Mouse (Mus musculus): ENCODE data around the gene Aldh3a1. TPM values are rescaled to one million over a fixed set of nuclear protein-coding genes. Genes with fewer than 3 reads are reported as not detected.

The Aldh3a1 gene
- polyA plus RNA-seq, 1 experiment from 2014 or later, result 0.46 TPM

- ATAC-seq (ENCODE audit: insufficient number of reproducible peaks, insufficient read depth, low FRiP score, low TSS enrichment, low read depth), result no peak
- H3K9me3 ChIP-seq, result no peaks in the 10 kb centered on the region
- no peak overlapping the region for H3K4me2 ChIP-seq
- no peak overlapping the region for H3K9ac ChIP-seq (replicated peaks)
- no peaks in the 10 kb centered on the region for H3K36me3 ChIP-seq
- no peak overlapping the region for H3K4me3 ChIP-seq (replicated peaks)
- H3K4me1 ChIP-seq (replicated peaks), result peaks cover 13% of the 10 kb centered on the region
- peaks cover 14% of the 10 kb centered on the region for H3K27me3 ChIP-seq
- H3K27ac ChIP-seq, result no peak overlapping the region
Measured at GRCm38 (mm10) chr11:61197935-61198334, 9.4 kb upstream of the Aldh3a1 start.

GRCm38 (mm10) chr11:61199620-61200362, 7.5 kb upstream of the Aldh3a1 start:
- Histone ChIP-seq H3K9ac (replicated peaks) (no peak overlapping the region), H3K27me3 (peaks cover 4% of the 10 kb centered on the region; the same call in 1 of the 2 replicates), H3K4me3 (replicated peaks) (no peak overlapping the region), H3K4me2 (no peak overlapping the region), H3K27ac (0 out of 2 replicates have a peak overlapping the region, but pooled peaks have one; percentile 20), H3K36me3 (no peaks in the 10 kb centered on the region), H3K4me1 (replicated peaks) (peaks cover 13% of the 10 kb centered on the region), H3K9me3 (no peaks in the 10 kb centered on the region)
- 63% methylated on average over 4 of the region's 4 CpGs for WGBS
- no peak for ATAC-seq (ENCODE audit: insufficient number of reproducible peaks, insufficient read depth, low FRiP score, low TSS enrichment, low read depth)

- H3K4me2 ChIP-seq, result no peak overlapping the region
- no peaks in the 10 kb centered on the region for H3K36me3 ChIP-seq
- H3K4me1 ChIP-seq (replicated peaks), result peaks cover 24% of the 10 kb centered on the region
- H3K9me3 ChIP-seq, result no peaks in the 10 kb centered on the region
- ATAC-seq (ENCODE audit: insufficient number of reproducible peaks, insufficient read depth, low FRiP score, low TSS enrichment, low read depth), result no peak
- no peak overlapping the region for H3K4me3 ChIP-seq (replicated peaks)
- WGBS, result 75% methylated on average over 6 of the region's 6 CpGs
- no peak overlapping the region for H3K9ac ChIP-seq (replicated peaks)
- no peak overlapping the region for H3K27ac ChIP-seq
- H3K27me3 ChIP-seq, result no peaks in the 10 kb centered on the region
Measured at GRCm38 (mm10) chr11:61202186-61202585, 5.2 kb upstream of the Aldh3a1 start.

DNA sequence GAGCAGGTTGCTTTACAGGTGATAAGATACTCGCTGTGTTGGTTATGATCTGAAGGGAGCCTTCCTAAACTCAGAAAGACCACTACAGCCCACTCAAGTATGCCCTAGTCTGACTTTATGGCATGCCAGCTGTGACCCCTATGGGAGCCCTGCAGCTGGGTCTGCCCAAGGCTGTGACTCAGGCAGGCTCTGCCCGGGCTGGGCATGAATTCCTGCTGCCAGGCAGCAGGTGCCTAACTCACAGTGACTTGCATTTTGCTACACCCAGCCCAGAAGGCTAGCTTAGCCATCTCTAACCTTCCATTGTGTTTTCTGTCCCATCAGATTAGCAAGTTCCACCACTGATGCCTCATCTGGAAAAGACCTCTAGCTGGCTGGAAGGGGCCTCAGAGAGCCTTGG, 4.5 kb upstream of the Aldh3a1 start:
- Histone ChIP-seq H3K27me3 (no peaks in the 10 kb centered on the region), H3K9me3 (no peaks in the 10 kb centered on the region)
- 65% methylated on average over 2 of the region's 2 CpGs for WGBS

GRCm38 (mm10) chr11:61205167-61205950, 2.0 kb upstream of the Aldh3a1 start:
- H3K9ac ChIP-seq (replicated peaks), result no peak overlapping the region
- H3K4me3 ChIP-seq (replicated peaks), result no peak overlapping the region
- peaks cover 29% of the 10 kb centered on the region for H3K4me1 ChIP-seq (replicated peaks)
- no peak for ATAC-seq (ENCODE audit: insufficient number of reproducible peaks, insufficient read depth, low FRiP score, low TSS enrichment, low read depth)
- H3K4me2 ChIP-seq, result no peak overlapping the region
- H3K27ac ChIP-seq, result no peak overlapping the region
- H3K9me3 ChIP-seq, result no peaks in the 10 kb centered on the region
- 91% methylated on average over 10 of the region's 10 CpGs for WGBS
- no peaks in the 10 kb centered on the region for H3K36me3 ChIP-seq
- 0 out of 2 replicates have a peak, but pooled peaks cover 5% of the 10 kb centered on the region for H3K27me3 ChIP-seq

More for the DNA sequence above, 4.5 kb upstream of the Aldh3a1 start:
- no peak overlapping the region for H3K9ac ChIP-seq (replicated peaks)
- no peak overlapping the region for H3K4me2 ChIP-seq
- no peaks in the 10 kb centered on the region for H3K36me3 ChIP-seq
- peaks cover 30% of the 10 kb centered on the region for H3K4me1 ChIP-seq (replicated peaks)
- H3K27ac ChIP-seq, result no peak overlapping the region
- no peak overlapping the region for H3K4me3 ChIP-seq (replicated peaks)
- ATAC-seq (ENCODE audit: insufficient number of reproducible peaks, insufficient read depth, low FRiP score, low TSS enrichment, low read depth), result no peak

- Histone ChIP-seq H3K4me3 (replicated peaks) (no peak overlapping the region), H3K27me3 (peaks cover 11% of the 10 kb centered on the region; the same call in 1 of the 2 replicates), H3K4me1 (replicated peaks) (peaks cover 28% of the 10 kb centered on the region), H3K9me3 (no peaks in the 10 kb centered on the region), H3K4me2 (no peak overlapping the region), H3K36me3 (no peaks in the 10 kb centered on the region), H3K9ac (replicated peaks) (no peak overlapping the region), H3K27ac (no peak overlapping the region)
- 90% methylated on average over 3 of the region's 3 CpGs for WGBS
- no peak for ATAC-seq (ENCODE audit: insufficient number of reproducible peaks, insufficient read depth, low FRiP score, low TSS enrichment, low read depth)
Measured at GRCm38 (mm10) chr11:61206136-61206535, 1.2 kb upstream of the Aldh3a1 start.

DNA sequence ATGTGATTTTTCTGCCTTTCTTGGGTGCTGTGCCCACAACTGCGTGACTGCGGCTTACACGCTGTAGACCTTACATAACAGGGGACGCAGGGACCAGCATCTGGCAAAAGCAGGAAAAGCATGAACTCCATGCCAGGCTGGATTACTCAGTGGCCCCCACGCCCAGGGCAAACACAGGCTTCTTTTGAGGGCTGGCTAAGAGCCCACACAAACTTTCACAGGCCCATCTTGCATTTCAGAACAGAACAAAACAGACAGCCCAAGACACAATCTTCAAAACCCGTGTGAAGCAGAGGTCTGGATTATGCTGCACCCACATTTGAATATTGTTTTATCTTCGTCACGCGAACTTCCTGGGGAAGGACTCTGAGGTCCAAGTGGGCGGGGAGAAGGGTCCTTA, 979 bp downstream of the Aldh3a1 start:
- 83% methylated on average over 10 of the region's 10 CpGs for WGBS
- Histone ChIP-seq H3K9ac (replicated peaks) (no peak overlapping the region), H3K4me2 (no peak overlapping the region), H3K27ac (peak overlapping the region; percentile 73; the same call in 1 of the 2 replicates), H3K4me3 (replicated peaks) (no peak overlapping the region), H3K36me3 (no peaks in the 10 kb centered on the region), H3K9me3 (no peaks in the 10 kb centered on the region), H3K27me3 (peaks cover 33% of the 10 kb centered on the region), H3K4me1 (replicated peaks) (peaks cover 26% of the 10 kb centered on the region)
- ATAC-seq (ENCODE audit: insufficient number of reproducible peaks, insufficient read depth, low FRiP score, low TSS enrichment, low read depth), result no peak

DNA sequence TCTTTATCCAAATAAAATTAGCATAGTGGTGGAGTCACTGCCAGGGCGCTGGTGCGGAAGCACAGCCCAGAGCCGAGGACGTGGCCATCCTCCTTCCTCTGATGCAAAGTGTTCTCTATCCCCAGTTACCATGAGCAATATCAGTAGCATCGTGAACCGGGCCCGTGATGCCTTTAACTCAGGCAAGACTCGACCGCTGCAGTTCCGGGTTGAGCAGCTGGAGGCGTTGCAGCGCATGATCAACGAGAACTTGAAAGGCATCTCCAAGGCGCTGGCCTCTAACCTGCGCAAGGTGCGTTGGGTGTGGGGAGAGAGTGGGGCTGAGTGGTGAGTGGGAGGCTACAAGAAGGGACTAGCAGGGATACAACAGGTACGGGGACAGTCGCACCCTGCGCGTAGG, 4.8 kb downstream of the Aldh3a1 start:
- no peak for ATAC-seq (ENCODE audit: insufficient number of reproducible peaks, insufficient read depth, low FRiP score, low TSS enrichment, low read depth)
- H3K27ac ChIP-seq, result no peak overlapping the region
- H3K4me1 ChIP-seq (replicated peaks), result peaks cover 16% of the 10 kb centered on the region
- no peaks in the 10 kb centered on the region for H3K9me3 ChIP-seq
- peaks cover 39% of the 10 kb centered on the region for H3K27me3 ChIP-seq
- no peak overlapping the region for H3K4me2 ChIP-seq
- H3K9ac ChIP-seq (replicated peaks), result no peak overlapping the region
- H3K36me3 ChIP-seq, result no peaks in the 10 kb centered on the region
- H3K4me3 ChIP-seq (replicated peaks), result no peak overlapping the region
- WGBS, result 38% methylated on average over 20 of the region's 20 CpGs

DNA sequence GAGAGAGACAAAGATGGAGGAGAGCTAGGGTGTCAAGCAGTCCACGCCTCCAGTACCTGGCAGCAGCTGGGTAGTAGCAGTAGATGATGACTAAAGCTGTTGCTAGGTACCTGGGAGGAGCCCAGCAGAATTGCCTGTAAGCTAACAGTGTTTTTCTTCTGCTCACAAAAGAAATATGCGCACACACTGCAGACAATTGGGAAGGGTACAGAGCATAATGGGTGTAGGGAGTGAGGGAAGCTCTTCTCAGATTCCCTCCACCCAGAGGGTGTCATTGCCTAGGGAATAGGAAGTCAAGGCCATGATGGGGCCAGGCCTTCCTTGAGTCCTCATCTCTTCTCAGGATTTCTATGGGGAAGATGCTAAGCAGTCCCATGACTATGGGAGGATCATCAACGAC, 8.6 kb downstream of the Aldh3a1 start:
- Histone ChIP-seq H3K9me3 (no peaks in the 10 kb centered on the region), H3K4me1 (replicated peaks) (no peaks in the 10 kb centered on the region), H3K4me3 (replicated peaks) (no peak overlapping the region), H3K36me3 (no peaks in the 10 kb centered on the region), H3K4me2 (no peak overlapping the region), H3K27me3 (peaks cover 29% of the 10 kb centered on the region), H3K27ac (no peak overlapping the region), H3K9ac (replicated peaks) (no peak overlapping the region)
- no peak for ATAC-seq (ENCODE audit: insufficient number of reproducible peaks, insufficient read depth, low FRiP score, low TSS enrichment, low read depth)
- 84% methylated on average over 3 of the region's 3 CpGs for WGBS

GRCm38 (mm10) chr11:61220156-61220881, 13.0 kb downstream of the Aldh3a1 start:
- no peak for ATAC-seq (ENCODE audit: insufficient number of reproducible peaks, insufficient read depth, low FRiP score, low TSS enrichment, low read depth)
- 72% methylated on average over 9 of the region's 9 CpGs for WGBS
- no peaks in the 10 kb centered on the region for H3K4me1 ChIP-seq (replicated peaks)
- H3K4me2 ChIP-seq, result no peak overlapping the region
- H3K27ac ChIP-seq, result no peak overlapping the region
- H3K9me3 ChIP-seq, result no peaks in the 10 kb centered on the region
- H3K9ac ChIP-seq (replicated peaks), result no peak overlapping the region
- no peaks in the 10 kb centered on the region for H3K27me3 ChIP-seq
- no peak overlapping the region for H3K4me3 ChIP-seq (replicated peaks)
- H3K36me3 ChIP-seq, result no peaks in the 10 kb centered on the region

- Histone ChIP-seq H3K27me3 (no peaks in the 10 kb centered on the region), H3K27ac (no peak overlapping the region), H3K9me3 (no peaks in the 10 kb centered on the region), H3K4me3 (replicated peaks) (no peak overlapping the region), H3K4me1 (replicated peaks) (no peaks in the 10 kb centered on the region), H3K9ac (replicated peaks) (no peak overlapping the region), H3K4me2 (no peak overlapping the region), H3K36me3 (no peaks in the 10 kb centered on the region)
- 37% methylated on average over 1 of the region's 1 CpGs for WGBS
- no peak for ATAC-seq (ENCODE audit: insufficient number of reproducible peaks, insufficient read depth, low FRiP score, low TSS enrichment, low read depth)
Measured at GRCm38 (mm10) chr11:61222007-61222406, 14.7 kb downstream of the Aldh3a1 start.
